Mouse (Mus musculus) ES-Bruce4 (cell line): Measurements from ENCODE around the gene Chit1. TPM values are rescaled to one million over a fixed set of nuclear protein-coding genes. Genes with fewer than 3 reads are reported as not detected.

Experiments used
- H3K27ac ChIP-seq: 2 replicates; pipeline ENCODE4 v1.5.1; 2012; ENCODE audit warnings: low read length, inconsistent platforms; ENCODE audit not compliant: insufficient read depth
- H3K27me3 ChIP-seq: 2 replicates; pipeline ENCODE4 v1.6.1; 2012; ENCODE audit warnings: mild to moderate bottlenecking, low read length, inconsistent platforms; ENCODE audit not compliant: control insufficient read depth, poor library complexity, insufficient read depth, severe bottlenecking
- H3K36me3 ChIP-seq: 2 replicates; pipeline ENCODE4 v1.6.1; 2012; ENCODE audit warnings: inconsistent platforms, mild to moderate bottlenecking, low read length, moderate library complexity; ENCODE audit not compliant: control insufficient read depth, poor library complexity, insufficient read depth, severe bottlenecking
- H3K4me1 ChIP-seq: one replicate; pipeline ENCODE4 v1.8.1; 2011; ENCODE audit warnings: low read length; ENCODE audit not compliant: control insufficient read depth, insufficient read depth
- H3K4me3 ChIP-seq: 2 replicates; pipeline ENCODE4 v1.5.1; 2011; ENCODE audit warnings: low read depth, mild to moderate bottlenecking, low read length
- H3K9ac ChIP-seq: 2 replicates; pipeline ENCODE4 v1.6.1; 2012; ENCODE audit warnings: low read depth, mild to moderate bottlenecking, inconsistent platforms; ENCODE audit not compliant: poor library complexity, severe bottlenecking
- H3K9me3 ChIP-seq: replicated peaks from 2 replicates; pipeline ENCODE4 v1.6.1; 2012; ENCODE audit warnings: mild to moderate bottlenecking, low read length, inconsistent platforms; ENCODE audit not compliant: control insufficient read depth, poor library complexity, insufficient read depth, severe bottlenecking
- CTCF ChIP-seq: IDR thresholded peaks from one replicate; pipeline ENCODE4 v1.8.1; 2011; ENCODE audit warnings: low read depth, low read length
- EP300 ChIP-seq: IDR thresholded peaks from 2 replicates; pipeline ENCODE4 v1.6.1; 2011; ENCODE audit warnings: low read depth, low read length; ENCODE audit not compliant: insufficient read depth
- POLR2A ChIP-seq: IDR thresholded peaks from one replicate; pipeline ENCODE4 v1.8.1; 2011; ENCODE audit warnings: low read length; ENCODE audit not compliant: insufficient read depth
- polyA plus RNA-seq: library from polyadenylated mRNA; stranded (reverse); fragments of >200 nt; gene quantifications from 2 replicates; pipeline ENCODE4 v1.2.4, GENCODE M21; 2011; ENCODE audit warnings: low read depth; ENCODE audit not compliant: missing spikeins, insufficient read depth, insufficient read length

Chit1 gene
- polyA plus RNA-seq, 1 experiment, result not detected

- Histone ChIP-seq H3K4me3 (no peak overlapping the region), H3K27ac (no peak overlapping the region), H3K36me3 (no peaks in the 10 kb centered on the region), H3K9me3 (no peaks in the 10 kb centered on the region), H3K27me3 (no peaks in the 10 kb centered on the region), H3K9ac (no peak overlapping the region), H3K4me1 (no peaks in the 10 kb centered on the region)
- TF ChIP-seq POLR2A (no peak), CTCF (peak; percentile 61)
Measured at GRCm38 (mm10) chr1:134151655-134152412, 40.8 kb downstream of the Chit1 start.

GRCm38 (mm10) chr1:134152626-134153590, 41.9 kb downstream of the Chit1 start:
- H3K9ac ChIP-seq, result no peak overlapping the region
- H3K4me3 ChIP-seq, result no peak overlapping the region
- H3K4me1 ChIP-seq, result no peaks in the 10 kb centered on the region
- H3K36me3 ChIP-seq, result no peaks in the 10 kb centered on the region
- no peaks in the 10 kb centered on the region for H3K27me3 ChIP-seq
- H3K27ac ChIP-seq, result no peak overlapping the region
- TF ChIP-seq EP300, result no peak
- no peaks in the 10 kb centered on the region for H3K9me3 ChIP-seq

GRCm38 (mm10) chr1:134154121-134154520, 43.1 kb downstream of the Chit1 start:
- no peak overlapping the region for H3K4me3 ChIP-seq
- H3K9ac ChIP-seq, result no peak overlapping the region
- H3K27ac ChIP-seq, result no peak overlapping the region
- H3K9me3 ChIP-seq, result no peaks in the 10 kb centered on the region
- H3K4me1 ChIP-seq, result no peaks in the 10 kb centered on the region
- no peaks in the 10 kb centered on the region for H3K36me3 ChIP-seq
- TF ChIP-seq POLR2A, result no peak
- TF ChIP-seq CTCF, result no peak
- no peak for TF ChIP-seq EP300
- H3K27me3 ChIP-seq, result no peaks in the 10 kb centered on the region

- Histone ChIP-seq H3K27ac (no peak overlapping the region), H3K4me3 (no peak overlapping the region), H3K36me3 (no peaks in the 10 kb centered on the region), H3K4me1 (no peaks in the 10 kb centered on the region), H3K27me3 (no peaks in the 10 kb centered on the region), H3K9ac (no peak overlapping the region), H3K9me3 (no peaks in the 10 kb centered on the region)
- no peak for TF ChIP-seq EP300
- no peak for TF ChIP-seq POLR2A
- no peak for TF ChIP-seq CTCF
Measured at GRCm38 (mm10) chr1:134154655-134155054, 43.6 kb downstream of the Chit1 start.

- H3K27me3 ChIP-seq, result no peaks in the 10 kb centered on the region
- no peaks in the 10 kb centered on the region for H3K36me3 ChIP-seq
- no peak overlapping the region for H3K4me3 ChIP-seq
- no peak overlapping the region for H3K9ac ChIP-seq
- no peaks in the 10 kb centered on the region for H3K4me1 ChIP-seq
- no peaks in the 10 kb centered on the region for H3K9me3 ChIP-seq
- TF ChIP-seq CTCF (no peak), EP300 (no peak), POLR2A (no peak)
- H3K27ac ChIP-seq, result no peak overlapping the region
Measured at GRCm38 (mm10) chr1:134160404-134160803, 49.4 kb downstream of the Chit1 start.

- Histone ChIP-seq H3K27ac (no peak overlapping the region), H3K36me3 (no peaks in the 10 kb centered on the region), H3K9ac (no peak overlapping the region), H3K4me3 (no peak overlapping the region), H3K9me3 (no peaks in the 10 kb centered on the region), H3K4me1 (no peaks in the 10 kb centered on the region), H3K27me3 (no peaks in the 10 kb centered on the region)
- TF ChIP-seq CTCF, result no peak
- no peak for TF ChIP-seq EP300
- no peak for TF ChIP-seq POLR2A
Measured at GRCm38 (mm10) chr1:134161399-134161798, 50.4 kb downstream of the Chit1 start.
